Comparison of ENCODE assay signal across 8 mouse cellular contexts in the genomic region with DNA sequence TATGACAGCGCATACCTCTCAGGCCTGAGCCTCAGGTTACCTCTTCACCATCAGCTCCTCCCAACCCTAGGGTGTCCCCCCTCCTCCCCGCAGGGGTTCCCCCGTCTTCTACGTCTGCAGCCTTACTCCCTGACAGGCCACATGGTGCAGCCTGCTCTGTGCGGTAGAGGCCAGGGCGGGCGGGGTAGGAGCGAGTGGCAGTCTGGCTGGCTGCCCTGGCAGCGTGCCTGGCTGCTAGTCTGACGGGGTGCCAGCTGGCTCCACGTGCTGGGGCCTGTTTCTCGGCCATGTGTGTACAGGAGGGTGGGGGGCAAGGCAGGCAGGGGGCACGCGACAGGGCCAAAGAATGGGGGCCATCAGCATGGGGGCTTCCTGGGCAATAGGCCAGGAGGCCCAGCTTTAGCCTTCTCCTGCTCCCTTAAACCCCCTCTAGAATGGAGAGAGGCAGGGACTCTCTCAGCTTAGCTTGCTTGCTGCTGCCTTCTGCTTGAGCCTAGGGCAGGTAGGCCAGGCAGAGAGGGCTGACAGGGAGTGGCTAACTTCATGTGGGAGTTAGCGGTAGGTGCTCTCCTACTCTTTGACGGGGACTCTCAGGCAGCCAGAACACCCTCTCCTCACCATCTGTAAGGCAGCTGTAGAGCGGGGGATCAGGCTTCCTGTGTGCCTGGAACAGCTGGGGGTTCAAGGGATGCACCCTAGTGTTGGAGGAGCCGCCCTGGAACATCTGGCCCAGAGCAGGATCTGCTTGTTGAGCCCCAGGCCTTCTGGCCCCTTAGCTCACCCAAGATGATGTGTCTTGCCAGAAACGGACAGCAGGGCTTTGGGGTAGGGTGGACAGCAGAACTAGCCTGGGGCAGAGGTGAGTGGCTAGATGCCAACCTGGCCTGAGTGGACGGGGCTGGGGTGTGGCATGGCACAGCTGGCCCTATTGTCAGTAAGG. TPM values are rescaled to one million over a fixed set of nuclear protein-coding genes. Genes with fewer than 3 reads are reported as not detected.
DNase-seq lines count a peak whose midpoint lies in the region; ATAC-seq and TF ChIP-seq lines count a peak whose summit lies in the region.

No protein-coding gene starts in this region.

- H3K4me3 ChIP-seq in C2C12 (ENCODE audit: insufficient read depth, poor library complexity, severe bottlenecking), result no peak overlapping the region
- no peak overlapping the region for H3K4me3 ChIP-seq in layer of hippocampus, adult 2 months

- no peak for TF ChIP-seq CTCF in C2C12 (IDR thresholded peaks at IDR 0.05; ENCODE audit: control insufficient read depth, insufficient read depth, insufficient read length)
- TF ChIP-seq CTCF in layer of hippocampus, adult 2 months (conservative IDR thresholded peaks at IDR 0.05), result no peak

- peaks cover 29% of the 10 kb centered on the region for H3K79me3 ChIP-seq in C2C12 (ENCODE audit: low read depth)

- peak; percentile 62 for ATAC-seq in frontal cortex, adult (ENCODE audit: low TSS enrichment)

- peak overlapping the region; percentile 32 for H3ac ChIP-seq in C2C12 (ENCODE audit: control insufficient read depth, insufficient read length, low read depth)

- H3K27me3 ChIP-seq in C2C12 (ENCODE audit: control insufficient read depth, insufficient read depth, insufficient read length), result no peaks in the 10 kb centered on the region

- peaks cover 19% of the 10 kb centered on the region for H3K36me3 ChIP-seq in C2C12 (ENCODE audit: control insufficient read depth, insufficient read depth)

- peaks cover 82% of the 10 kb centered on the region for H3K79me2 ChIP-seq in C2C12 (ENCODE audit: control insufficient read depth, insufficient read depth)

- peak; percentile 99 for DNase-seq in cerebellum, adult 11 months
- DNase-seq in heart, postnatal 36 days, result peak; percentile 95 to 97
- peak; percentile 92 to 96 for DNase-seq in layer of hippocampus, adult 2 months (ENCODE audit: low spot score in 2 of 2)
- DNase-seq in lung, adult 18-20 months, result peak; percentile 94 to 95
- DNase-seq in ovary, postnatal 10 days (ENCODE audit: low spot score), result peak; percentile 97
- peak; percentile 90 to 94 for DNase-seq in urinary bladder, adult 18-20 months (ENCODE audit: low spot score in 2 of 2)

- intact Hi-C loops in heart, postnatal 36 days (cut with DNase I), result loop anchor here (2.0 to 5.0 kb wide), 2 partner anchors 73 to 149 kb away; no protein-coding TSS in a partner anchor

- H3K27ac ChIP-seq in layer of hippocampus, adult 2 months, result peak overlapping the region; percentile 43; the same call in 1 of the 2 replicates

TF ChIP-seq in C2C12, 6 proteins besides CTCF, POLR2A, EP300 and RAD21:
- peak; percentile 43 for TF ChIP-seq USF1 (IDR thresholded peaks at IDR 0.05; ENCODE audit: low read depth)
- TF ChIP-seq MYOD1 (IDR thresholded peaks at IDR 0.05; ENCODE audit: control insufficient read depth, insufficient read length, low read depth), result peak; percentile 18
- peak; percentile 98 for TF ChIP-seq MAX (IDR thresholded peaks at IDR 0.05)
- no peak for TF ChIP-seq FOSL1 (IDR thresholded peaks at IDR 0.05; ENCODE audit: insufficient read depth, low read length, poor library complexity, severe bottlenecking)
- TF ChIP-seq MYOG (IDR thresholded peaks at IDR 0.05; ENCODE audit: control insufficient read depth, extremely low read depth, insufficient read length), result no peak
- no peak for TF ChIP-seq CEBPB (IDR thresholded peaks at IDR 0.05; ENCODE audit: low read depth)

RNA-seq across cellular contexts. Expression of a gene that starts 28.9 kb away (rescaled TPM):
- polyA plus RNA-seq in C2C12 (2012; fragmentation: generic; extraction: Trizol), result 10.8 TPM
- 10 to 100 TPM in 1 of 2 experiments, 1 to 10 TPM in 1; 8.5 to 11.2 TPM for total RNA-seq in heart, postnatal 36 days (2021)
- 10 to 100 TPM; 19.9 to 20.7 TPM for total RNA-seq in layer of hippocampus, adult 2 months (2021)
